Mouse (Mus musculus) megakaryocyte, embryonic 14.5 days (primary cell): ENCODE data around the gene Slc12a4. TPM values are rescaled to one million over a fixed set of nuclear protein-coding genes. Genes with fewer than 3 reads are reported as not detected.
A peak's percentile ranks its signal among the peaks of the same experiment; 100 is the strongest.

ENCODE experiments used
- H3K27me3 ChIP-seq: replicated peaks from 2 replicates; pipeline ENCODE3; 2012; ENCODE audit warnings: inconsistent platforms
- H3K36me3 ChIP-seq: replicated peaks from 2 replicates; pipeline ENCODE3; 2012; ENCODE audit warnings: low read length, inconsistent platforms, mixed read lengths
- H3K4me1 ChIP-seq: 2 replicates; pipeline ENCODE4 v1.6.1; 2012; ENCODE audit warnings: inconsistent platforms
- H3K4me3 ChIP-seq: replicated peaks from 2 replicates; pipeline ENCODE3; 2012; ENCODE audit warnings: moderate library complexity, mild to moderate bottlenecking, inconsistent platforms
- H3K9me3 ChIP-seq: 2 replicates; pipeline ENCODE4 v1.6.1; 2012; ENCODE audit warnings: inconsistent platforms
- FLI1 ChIP-seq: IDR thresholded peaks from 2 replicates; pipeline ENCODE4 v1.6.1; 2012; ENCODE audit warnings: low read length, inconsistent platforms, mixed read lengths
- GATA1 ChIP-seq: IDR thresholded peaks from 3 replicates; pipeline ENCODE4 v1.6.1; 2012; ENCODE audit warnings: mixed read lengths, low read length, inconsistent platforms, borderline replicate concordance
- polyA plus RNA-seq: library from polyadenylated mRNA; stranded (reverse); fragments of >175 nt; gene quantifications from 2 replicates; pipeline ENCODE4 v1.2.3, GENCODE M21; 2012; ENCODE audit warnings: low replicate concordance; ENCODE audit not compliant: insufficient read depth

Slc12a4 gene
- polyA plus RNA-seq, 1 experiment: 6.7 TPM

GRCm38 (mm10) chr8:105935863-105936603 is 29.9 kb downstream of the Slc12a4 start:
- peak overlapping the region; percentile 100 for H3K4me3 ChIP-seq
- TF ChIP-seq GATA1 (no peak), FLI1 (no peak)
- H3K4me1 ChIP-seq: peaks cover 70% of the 10 kb centered on the region
- H3K36me3 ChIP-seq: peaks cover 54% of the 10 kb centered on the region
- H3K27me3 ChIP-seq: no peaks in the 10 kb centered on the region
- no peaks in the 10 kb centered on the region for H3K9me3 ChIP-seq

- Histone ChIP-seq H3K27me3 (no peaks in the 10 kb centered on the region), H3K4me3 (peak overlapping the region; percentile 60), H3K4me1 (peaks cover 78% of the 10 kb centered on the region), H3K36me3 (peaks cover 63% of the 10 kb centered on the region), H3K9me3 (no peaks in the 10 kb centered on the region)
- no peak for TF ChIP-seq GATA1
- TF ChIP-seq FLI1: no peak
Observed at GRCm38 (mm10) chr8:105935105-105935504, 30.8 kb downstream of the Slc12a4 start.

- H3K9me3 ChIP-seq: no peaks in the 10 kb centered on the region
- peaks cover 76% of the 10 kb centered on the region for H3K36me3 ChIP-seq
- TF ChIP-seq GATA1 (no peak), FLI1 (no peak)
- H3K27me3 ChIP-seq: no peaks in the 10 kb centered on the region
- H3K4me1 ChIP-seq: peaks cover 68% of the 10 kb centered on the region
- no peak within 1 kb of the TSS for H3K4me3 ChIP-seq
Observed at GRCm38 (mm10) chr8:105933762-105934161, 32.1 kb downstream of the Slc12a4 start, which contains the start of gene Ctrl. Gene Ctrl (minus strand): TSS chr8:105933862.

GRCm38 (mm10) chr8:105932525-105932924 is 33.4 kb downstream of the Slc12a4 start:
- Histone ChIP-seq H3K36me3 (peaks cover 83% of the 10 kb centered on the region), H3K4me1 (peaks cover 60% of the 10 kb centered on the region)
- TF ChIP-seq GATA1: no peak
- no peak for TF ChIP-seq FLI1

GRCm38 (mm10) chr8:105931271-105931670 is 34.6 kb downstream of the Slc12a4 start:
- peaks cover 91% of the 10 kb centered on the region for H3K36me3 ChIP-seq
- H3K4me1 ChIP-seq: peaks cover 54% of the 10 kb centered on the region
- H3K9me3 ChIP-seq: no peaks in the 10 kb centered on the region
- H3K4me3 ChIP-seq: no peak overlapping the region
- TF ChIP-seq GATA1: no peak
- no peak for TF ChIP-seq FLI1
- H3K27me3 ChIP-seq: no peaks in the 10 kb centered on the region

More at GRCm38 (mm10) chr8:105932525-105932924, 33.4 kb downstream of the Slc12a4 start:
- H3K4me3 ChIP-seq: no peak overlapping the region
- H3K9me3 ChIP-seq: no peaks in the 10 kb centered on the region
- H3K27me3 ChIP-seq: no peaks in the 10 kb centered on the region

GRCm38 (mm10) chr8:105930602-105931001 is 35.3 kb downstream of the Slc12a4 start:
- Histone ChIP-seq H3K36me3 (peaks cover 91% of the 10 kb centered on the region), H3K4me3 (no peak overlapping the region), H3K4me1 (peaks cover 47% of the 10 kb centered on the region), H3K27me3 (no peaks in the 10 kb centered on the region), H3K9me3 (no peaks in the 10 kb centered on the region)
- TF ChIP-seq FLI1 (no peak), GATA1 (no peak)

GRCm38 (mm10) chr8:105925123-105925522 is 40.8 kb downstream of the Slc12a4 start:
- Histone ChIP-seq H3K27me3 (no peaks in the 10 kb centered on the region), H3K9me3 (no peaks in the 10 kb centered on the region), H3K36me3 (peaks cover 73% of the 10 kb centered on the region), H3K4me3 (no peak overlapping the region), H3K4me1 (peaks cover 52% of the 10 kb centered on the region)
- TF ChIP-seq FLI1 (no peak), GATA1 (no peak)

- H3K36me3 ChIP-seq: peaks cover 68% of the 10 kb centered on the region
- no peaks in the 10 kb centered on the region for H3K27me3 ChIP-seq
- H3K9me3 ChIP-seq: no peaks in the 10 kb centered on the region
- no peak for TF ChIP-seq FLI1
- TF ChIP-seq GATA1: no peak
- no peak overlapping the region for H3K4me3 ChIP-seq
- peaks cover 70% of the 10 kb centered on the region for H3K4me1 ChIP-seq
Observed at GRCm38 (mm10) chr8:105919390-105919789, 46.5 kb downstream of the Slc12a4 start.

GRCm38 (mm10) chr8:105900941-105901616 is 64.8 kb downstream of the Slc12a4 start:
- Histone ChIP-seq H3K4me3 (peak overlapping the region; percentile 98), H3K36me3 (peaks cover 11% of the 10 kb centered on the region), H3K4me1 (peaks cover 32% of the 10 kb centered on the region), H3K9me3 (no peaks in the 10 kb centered on the region), H3K27me3 (no peaks in the 10 kb centered on the region)
- no peak for TF ChIP-seq GATA1
- no peak for TF ChIP-seq FLI1

GRCm38 (mm10) chr8:105900180-105900940 is 65.5 kb downstream of the Slc12a4 start, which contains the start of gene Pskh1:
Gene Pskh1 (plus strand): TSS chr8:105900441.
- Histone ChIP-seq H3K27me3 (no peaks in the 10 kb centered on the region), H3K36me3 (peaks cover 9% of the 10 kb centered on the region), H3K4me3 (peak within 1 kb of the TSS; percentile 98), H3K9me3 (no peaks in the 10 kb centered on the region), H3K4me1 (peaks cover 36% of the 10 kb centered on the region)
- TF ChIP-seq GATA1 (no peak), FLI1 (no peak)
